Mouse (Mus musculus) stomach, embryonic 15.5 days (tissue): ENCODE data around the gene St14. TPM values are rescaled to one million over a fixed set of nuclear protein-coding genes. Genes with fewer than 3 reads are reported as not detected.
A peak's percentile ranks its signal among the peaks of the same experiment; 100 is the strongest.

ENCODE experiments used
- ATAC-seq: fragments of 200-750 bp; cut with Nextera tagmentation; 2 replicates; pipeline ENCODE4 v1.8.0; 2017; ENCODE audit warnings: low read depth, moderate number of reproducible peaks, moderate TSS enrichment; ENCODE audit not compliant: insufficient read depth, low FRiP score
- H3K27ac ChIP-seq: fragments of 300-500 bp; sonication (generic); 2 replicates; pipeline ENCODE4 v1.5.1; 2015; ENCODE audit warnings: mild to moderate bottlenecking, inconsistent platforms
- H3K27me3 ChIP-seq: fragments of 300-500 bp; sonication (generic); replicated peaks from 2 replicates; pipeline ENCODE4 v1.6.1; 2015; ENCODE audit warnings: inconsistent platforms
- H3K36me3 ChIP-seq: fragments of 300-500 bp; sonication (generic); 2 replicates; pipeline ENCODE4 v1.6.1; 2015; ENCODE audit warnings: inconsistent platforms
- H3K4me1 ChIP-seq: fragments of 300-500 bp; sonication (generic); 2 replicates; pipeline ENCODE4 v1.6.1; 2015; ENCODE audit warnings: inconsistent platforms
- H3K4me2 ChIP-seq: fragments of 300-500 bp; sonication (generic); 2 replicates; pipeline ENCODE4 v1.6.1; 2015; ENCODE audit warnings: mild to moderate bottlenecking, inconsistent platforms
- H3K4me3 ChIP-seq: fragments of 300-500 bp; sonication (generic); replicated peaks from 2 replicates; pipeline ENCODE4 v1.5.1; 2015; ENCODE audit warnings: inconsistent platforms
- H3K9ac ChIP-seq: fragments of 300-500 bp; sonication (generic); 2 replicates; pipeline ENCODE4 v1.6.1; 2015; ENCODE audit warnings: inconsistent platforms
- H3K9me3 ChIP-seq: fragments of 300-500 bp; sonication (generic); 2 replicates; pipeline ENCODE4 v1.6.1; 2016; ENCODE audit warnings: inconsistent platforms
- WGBS: fragments of 180-500 bp; shearing (Covaris S2); methylation state at CpG from one replicate; pipeline ENCODE4 v1.1.7; 2015; 5-methylcytosine and 5-hydroxymethylcytosine counted together
- polyA plus RNA-seq: library from polyadenylated mRNA; unstranded; fragments of >200 nt; fragmentation: Nextera tagmentation; extraction: Ambion mirVana; gene quantifications from 2 replicates; pipeline ENCODE4 v1.2.1, GENCODE M21; 2015

Gene St14
- polyA plus RNA-seq, 1 experiment from 2014 or later = 61.4 TPM

GRCm38 (mm10) chr9:31156594-31156993 lies 24.9 kb upstream of the St14 start:
- no peaks in the 10 kb centered on the region for H3K9me3 ChIP-seq
- H3K4me2 ChIP-seq = no peak overlapping the region
- no peaks in the 10 kb centered on the region for H3K4me1 ChIP-seq
- no peak overlapping the region for H3K9ac ChIP-seq
- no peak for ATAC-seq
- H3K27ac ChIP-seq = no peak overlapping the region
- peaks cover 51% of the 10 kb centered on the region for H3K36me3 ChIP-seq
- no peaks in the 10 kb centered on the region for H3K27me3 ChIP-seq
- 87% methylated on average over 8 of the region's 8 CpGs for WGBS
- H3K4me3 ChIP-seq = no peak overlapping the region

GRCm38 (mm10) chr9:31151050-31151449 lies 19.4 kb upstream of the St14 start:
- peaks cover 53% of the 10 kb centered on the region for H3K36me3 ChIP-seq
- H3K4me3 ChIP-seq = no peak overlapping the region
- H3K9me3 ChIP-seq = no peaks in the 10 kb centered on the region
- no peaks in the 10 kb centered on the region for H3K4me1 ChIP-seq
- no peak overlapping the region for H3K27ac ChIP-seq
- H3K4me2 ChIP-seq = no peak overlapping the region
- 73% methylated on average over 2 of the region's 2 CpGs for WGBS
- H3K9ac ChIP-seq = no peak overlapping the region
- no peak for ATAC-seq
- H3K27me3 ChIP-seq = no peaks in the 10 kb centered on the region

GRCm38 (mm10) chr9:31148135-31148534 lies 16.5 kb upstream of the St14 start:
- Histone ChIP-seq H3K4me1 (no peaks in the 10 kb centered on the region), H3K4me3 (no peak overlapping the region), H3K27me3 (no peaks in the 10 kb centered on the region), H3K27ac (no peak overlapping the region), H3K9me3 (no peaks in the 10 kb centered on the region), H3K4me2 (no peak overlapping the region), H3K9ac (no peak overlapping the region), H3K36me3 (peaks cover 36% of the 10 kb centered on the region)
- 65% methylated on average over 7 of the region's 7 CpGs for WGBS
- 0 out of 2 replicates have a peak, but pooled peaks have one; percentile 31 for ATAC-seq

GRCm38 (mm10) chr9:31145272-31145925 lies 13.7 kb upstream of the St14 start:
- H3K27ac ChIP-seq = no peak overlapping the region
- no peak overlapping the region for H3K4me3 ChIP-seq
- no peaks in the 10 kb centered on the region for H3K27me3 ChIP-seq
- peaks cover 19% of the 10 kb centered on the region; the same call in 1 of the 2 replicates for H3K36me3 ChIP-seq
- no peaks in the 10 kb centered on the region for H3K9me3 ChIP-seq
- ATAC-seq = no peak
- WGBS = 77% methylated on average over 7 of the region's 7 CpGs
- H3K4me1 ChIP-seq = no peaks in the 10 kb centered on the region
- no peak overlapping the region for H3K9ac ChIP-seq
- H3K4me2 ChIP-seq = no peak overlapping the region

GRCm38 (mm10) chr9:31142924-31143323 lies 11.3 kb upstream of the St14 start:
- H3K4me1 ChIP-seq = no peaks in the 10 kb centered on the region
- 79% methylated on average over 1 of the region's 1 CpGs for WGBS
- no peak overlapping the region for H3K4me3 ChIP-seq
- ATAC-seq = no peak
- no peaks in the 10 kb centered on the region for H3K36me3 ChIP-seq
- no peak overlapping the region for H3K4me2 ChIP-seq
- no peaks in the 10 kb centered on the region for H3K9me3 ChIP-seq
- H3K9ac ChIP-seq = no peak overlapping the region
- no peaks in the 10 kb centered on the region for H3K27me3 ChIP-seq
- H3K27ac ChIP-seq = no peak overlapping the region

GRCm38 (mm10) chr9:31133131-31133530 lies 1.5 kb upstream of the St14 start:
- Histone ChIP-seq H3K9ac (no peak overlapping the region), H3K4me2 (no peak overlapping the region), H3K4me1 (0 out of 2 replicates have a peak, but pooled peaks cover 11% of the 10 kb centered on the region), H3K4me3 (no peak overlapping the region), H3K9me3 (no peaks in the 10 kb centered on the region), H3K27ac (no peak overlapping the region), H3K36me3 (no peaks in the 10 kb centered on the region), H3K27me3 (peaks cover 14% of the 10 kb centered on the region)
- ATAC-seq = no peak
- WGBS = 71% methylated on average over 5 of the region's 5 CpGs

GRCm38 (mm10) chr9:31130357-31131204 lies 1.1 kb downstream of the St14 start:
- Histone ChIP-seq H3K27me3 (peaks cover 14% of the 10 kb centered on the region), H3K4me3 (peak overlapping the region; percentile 58), H3K4me2 (peak overlapping the region; percentile 88), H3K9me3 (no peaks in the 10 kb centered on the region), H3K9ac (peak overlapping the region; percentile 59; the same call in 1 of the 2 replicates), H3K36me3 (no peaks in the 10 kb centered on the region), H3K27ac (peak overlapping the region; percentile 64), H3K4me1 (0 out of 2 replicates have a peak, but pooled peaks cover 11% of the 10 kb centered on the region)
- 0 out of 2 replicates have a peak, but pooled peaks have one; percentile 6 for ATAC-seq
- WGBS = 8% methylated on average over 26 of the region's 26 CpGs

- Histone ChIP-seq H3K27ac (0 out of 2 replicates have a peak overlapping the region, but pooled peaks have one; percentile 64), H3K4me2 (peak overlapping the region; percentile 88), H3K9ac (no peak overlapping the region), H3K27me3 (peaks cover 14% of the 10 kb centered on the region), H3K4me3 (peak overlapping the region; percentile 58), H3K4me1 (0 out of 2 replicates have a peak, but pooled peaks cover 11% of the 10 kb centered on the region), H3K36me3 (no peaks in the 10 kb centered on the region), H3K9me3 (no peaks in the 10 kb centered on the region)
- 39% methylated on average over 8 of the region's 8 CpGs for WGBS
- no peak for ATAC-seq
These were observed 1.7 kb downstream of the St14 start for GRCm38 (mm10) chr9:31129956-31130355.

- ATAC-seq = no peak
- H3K9me3 ChIP-seq = no peaks in the 10 kb centered on the region
- H3K4me2 ChIP-seq = no peak overlapping the region
- H3K4me1 ChIP-seq = 0 out of 2 replicates have a peak, but pooled peaks cover 11% of the 10 kb centered on the region
- H3K4me3 ChIP-seq = no peak overlapping the region
- 72% methylated on average over 12 of the region's 12 CpGs for WGBS
- no peak overlapping the region for H3K9ac ChIP-seq
- H3K27me3 ChIP-seq = peaks cover 14% of the 10 kb centered on the region
- H3K36me3 ChIP-seq = no peaks in the 10 kb centered on the region
- no peak overlapping the region for H3K27ac ChIP-seq
These were observed 3.7 kb downstream of the St14 start for GRCm38 (mm10) chr9:31127876-31128465.

GRCm38 (mm10) chr9:31126079-31126478 lies 5.6 kb downstream of the St14 start:
- peaks cover 3% of the 10 kb centered on the region; the same call in 1 of the 2 replicates for H3K27me3 ChIP-seq
- no peak overlapping the region for H3K4me3 ChIP-seq
- H3K4me1 ChIP-seq = 0 out of 2 replicates have a peak, but pooled peaks cover under 1% of the 10 kb centered on the region
- H3K4me2 ChIP-seq = no peak overlapping the region
- no peaks in the 10 kb centered on the region for H3K9me3 ChIP-seq
- H3K9ac ChIP-seq = no peak overlapping the region
- 87% methylated on average over 7 of the region's 7 CpGs for WGBS
- no peak for ATAC-seq
- H3K36me3 ChIP-seq = no peaks in the 10 kb centered on the region
- no peak overlapping the region for H3K27ac ChIP-seq

- Histone ChIP-seq H3K4me2 (no peak overlapping the region), H3K36me3 (no peaks in the 10 kb centered on the region), H3K9me3 (no peaks in the 10 kb centered on the region), H3K27me3 (no peaks in the 10 kb centered on the region), H3K4me1 (peaks cover 12% of the 10 kb centered on the region), H3K9ac (no peak overlapping the region), H3K27ac (no peak overlapping the region), H3K4me3 (no peak overlapping the region)
- 58% methylated on average over 13 of the region's 13 CpGs for WGBS
- no peak for ATAC-seq
These were observed 9.1 kb downstream of the St14 start for GRCm38 (mm10) chr9:31122464-31123030.
